Mouse (Mus musculus) liver, embryonic 11.5 days (tissue): Measurements from ENCODE around the gene Mrpl42. TPM values are rescaled to one million over a fixed set of nuclear protein-coding genes. Genes with fewer than 3 reads are reported as not detected.
"Not testable (repeated sequence)": the region's sequence is repeated elsewhere in the genome, so short reads cannot be mapped to it uniquely, and the experiment has no call there.

Experiments used
- ATAC-seq: fragments of 200-750 bp; cut with Nextera tagmentation; replicated peaks from 2 replicates; pipeline ENCODE4 v1.8.0; 2017; ENCODE audit warnings: moderate number of reproducible peaks, mild to moderate bottlenecking, moderate TSS enrichment, moderate library complexity; ENCODE audit not compliant: low FRiP score
- DNase-seq: peaks from one replicate; pipeline ENCODE4 v3.0.0-alpha.2; 2017; ENCODE audit warnings: low spot score
- H3K27ac ChIP-seq: fragments of 300-500 bp; sonication (generic); 2 replicates; pipeline ENCODE4 v1.5.1; 2014; ENCODE audit warnings: mild to moderate bottlenecking, low read depth, low read length, control low read depth
- H3K27me3 ChIP-seq: fragments of 300-500 bp; sonication (generic); replicated peaks from 2 replicates; pipeline ENCODE4 v1.6.1; 2014; ENCODE audit warnings: low read length, mixed read lengths; ENCODE audit not compliant: control insufficient read depth, insufficient read depth
- H3K36me3 ChIP-seq: fragments of 300-500 bp; sonication (generic); 2 replicates; pipeline ENCODE4 v1.6.1; 2014; ENCODE audit warnings: mild to moderate bottlenecking, low read length, moderate library complexity, mixed read lengths; ENCODE audit not compliant: control insufficient read depth, insufficient read depth
- H3K4me1 ChIP-seq: fragments of 300-500 bp; sonication (generic); replicated peaks from 2 replicates; pipeline ENCODE4 v1.6.1; 2014; ENCODE audit warnings: low read length, mixed read lengths; ENCODE audit not compliant: control insufficient read depth, insufficient read depth
- H3K4me2 ChIP-seq: fragments of 300-500 bp; sonication (generic); 2 replicates; pipeline ENCODE4 v1.6.1; 2014; ENCODE audit warnings: mild to moderate bottlenecking, control low read depth, moderate library complexity
- H3K4me3 ChIP-seq: fragments of 300-500 bp; sonication (generic); 2 replicates; pipeline ENCODE4 v1.5.1; 2014; ENCODE audit warnings: low read depth, low read length, control low read depth
- H3K9ac ChIP-seq: fragments of 300-500 bp; sonication (generic); 2 replicates; pipeline ENCODE4 v1.6.1; 2014; ENCODE audit warnings: low read depth, low read length, control low read depth
- H3K9me3 ChIP-seq: fragments of 300-500 bp; sonication (generic); 2 replicates; pipeline ENCODE4 v1.6.1; 2016; ENCODE audit warnings: low read length, inconsistent platforms, mixed read lengths; ENCODE audit not compliant: control insufficient read depth
- WGBS: fragments of 180-500 bp; shearing (Covaris S2); extraction: QIAGEN DNeasy Blood & Tissue Kit; methylation state at CpG from one replicate; pipeline ENCODE4 v1.1.7; 2014; 5-methylcytosine and 5-hydroxymethylcytosine counted together
- polyA plus RNA-seq: library from polyadenylated mRNA; unstranded; fragments of >200 nt; fragmentation: Nextera tagmentation; extraction: Ambion mirVana; gene quantifications from 2 replicates; pipeline ENCODE4 v1.2.1, GENCODE M21; 2014

Mrpl42 gene
- polyA plus RNA-seq, result 364 and 391 TPM in 2 replicates

DNA sequence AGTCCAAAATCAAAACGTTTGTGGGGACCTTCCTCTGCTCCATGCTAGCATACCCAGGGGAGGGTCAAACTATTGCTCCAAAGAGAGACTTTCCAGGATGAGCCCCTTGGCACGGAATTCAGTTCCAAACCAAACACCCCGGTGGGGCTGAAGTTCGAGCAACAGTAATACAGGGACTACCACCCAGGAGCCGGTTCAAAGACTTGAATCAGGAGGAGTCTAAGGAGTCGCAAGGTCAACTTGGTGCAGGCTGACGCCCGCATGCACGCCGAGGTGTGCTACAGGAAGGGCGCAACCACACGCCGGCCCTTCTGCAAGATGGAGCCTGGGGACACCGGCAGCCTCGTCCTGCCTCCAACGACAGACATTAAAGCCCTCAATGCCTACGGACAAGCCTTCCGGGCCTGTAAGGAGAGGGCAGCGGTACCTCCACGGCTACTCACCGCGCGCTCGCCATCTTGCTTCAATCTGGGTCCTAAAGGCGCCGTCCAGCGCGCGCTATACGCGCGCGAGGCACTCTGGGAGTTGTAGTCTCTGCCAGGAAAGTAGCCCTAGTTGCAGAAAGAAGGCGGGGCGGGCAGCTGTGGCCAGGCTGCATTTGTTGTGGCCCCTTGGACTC lies at the start of gene Mrpl42:
Gene Mrpl42 (minus strand): TSS at position 478 of the 619 bp plus-strand sequence.
- Histone ChIP-seq H3K27ac (peak within 1 kb of the TSS; percentile 54), H3K27me3 (no peaks in the 10 kb centered on the region), H3K4me3 (peak within 1 kb of the TSS; percentile 83), H3K36me3 (peaks cover 7% of the 10 kb centered on the region), H3K4me1 (peaks cover 8% of the 10 kb centered on the region), H3K9me3 (no peaks in the 10 kb centered on the region), H3K9ac (peak within 1 kb of the TSS; percentile 87), H3K4me2 (peak within 1 kb of the TSS; percentile 87)
- under 1% methylated on average over 35 of the region's 35 CpGs for WGBS
- DNase-seq (peak; percentile 88), ATAC-seq (peak; percentile 95)

DNA sequence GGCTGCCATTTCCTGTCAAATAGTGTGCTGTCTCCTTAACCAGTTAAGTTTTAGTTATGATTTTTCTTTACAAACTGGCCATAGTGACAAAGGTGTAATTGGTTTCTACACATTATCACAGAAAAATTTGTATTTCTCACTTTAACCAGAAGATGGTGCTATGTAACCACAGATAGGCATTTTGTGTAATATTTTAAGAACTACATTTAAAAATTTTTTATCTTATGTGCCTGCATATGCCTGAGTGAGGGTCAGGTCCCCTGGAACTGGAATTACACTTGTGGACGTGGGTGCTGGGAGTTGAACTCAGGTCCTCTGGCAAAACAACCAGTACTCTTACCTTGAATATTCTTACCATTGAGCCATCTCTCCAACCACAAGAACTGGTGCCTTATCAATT lies 48.8 kb upstream of the Mrpl42 start:
- ATAC-seq (no peak), DNase-seq (no peak)
- Histone ChIP-seq H3K9me3 (no peaks in the 10 kb centered on the region), H3K4me1 (no peaks in the 10 kb centered on the region), H3K27ac (no peak overlapping the region), H3K36me3 (peaks cover 18% of the 10 kb centered on the region; the same call in 1 of the 2 replicates), H3K4me2 (no peak overlapping the region), H3K4me3 (no peak overlapping the region), H3K27me3 (no peaks in the 10 kb centered on the region), H3K9ac (no peak overlapping the region)
- WGBS, result 69% methylated on average over 1 of the region's 1 CpGs

DNA sequence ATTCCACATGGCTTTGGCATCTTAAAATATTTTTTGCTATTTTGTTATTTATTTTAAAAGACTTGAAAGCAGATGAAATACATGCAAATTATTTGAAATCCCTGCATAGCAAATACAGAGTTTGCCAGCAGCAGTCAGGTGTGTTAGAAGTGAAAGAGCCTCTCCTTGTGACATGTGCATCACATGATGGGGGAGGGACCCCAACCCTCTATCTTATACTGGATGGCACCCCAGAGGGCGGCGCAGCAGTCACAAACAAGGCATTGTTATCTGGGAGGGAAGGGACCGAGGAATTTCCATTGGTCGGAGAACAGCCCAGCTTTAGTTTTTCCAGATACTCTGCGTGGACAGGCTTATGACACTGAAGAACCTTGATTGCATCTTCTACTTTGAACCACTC lies 47.3 kb upstream of the Mrpl42 start:
- not testable (repeated sequence) for H3K9ac ChIP-seq, H3K27me3 ChIP-seq, DNase-seq, H3K4me1 ChIP-seq, ATAC-seq, H3K4me3 ChIP-seq, H3K27ac ChIP-seq, H3K4me2 ChIP-seq, H3K9me3 ChIP-seq
- H3K36me3 ChIP-seq, result peaks cover 23% of the 10 kb centered on the region; the same call in 1 of the 2 replicates
- 83% methylated on average over 5 of the region's 5 CpGs for WGBS

DNA sequence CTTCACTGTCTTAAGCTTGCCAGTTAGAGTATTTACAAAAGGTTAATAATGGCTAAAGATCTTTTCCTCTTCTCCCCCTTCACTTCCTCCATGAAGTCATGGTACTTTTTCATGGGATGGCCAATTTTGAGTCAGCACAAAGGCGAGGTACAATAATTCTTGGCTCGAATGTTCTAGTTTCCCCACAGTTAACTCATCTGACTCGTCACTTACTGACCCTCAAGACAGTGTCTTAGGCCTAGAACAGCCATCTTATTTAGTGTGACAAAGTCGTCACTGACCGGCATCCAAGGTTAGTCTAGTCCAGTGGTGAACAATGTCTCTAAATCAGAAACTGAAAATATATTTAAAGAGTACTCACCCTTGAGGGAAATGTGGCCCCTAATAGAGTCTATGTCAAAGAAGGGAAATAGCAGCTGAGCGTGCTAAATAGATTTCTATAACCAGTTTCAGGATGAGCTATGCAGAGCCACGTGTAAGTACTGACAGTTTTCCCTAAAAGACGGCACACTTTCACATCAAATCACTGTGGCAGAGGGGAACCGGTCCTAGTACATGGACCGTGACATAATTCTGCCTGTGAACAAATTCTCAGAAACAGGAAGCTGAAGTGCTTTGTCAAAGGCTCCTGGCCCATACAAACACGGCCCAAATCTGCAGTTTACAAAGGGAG lies 46.5 kb upstream of the Mrpl42 start:
- Histone ChIP-seq H3K4me1 (no peaks in the 10 kb centered on the region), H3K36me3 (peaks cover 23% of the 10 kb centered on the region; the same call in 1 of the 2 replicates), H3K27me3 (no peaks in the 10 kb centered on the region), H3K4me3 (no peak overlapping the region), H3K9me3 (no peaks in the 10 kb centered on the region), H3K4me2 (no peak overlapping the region), H3K27ac (no peak overlapping the region), H3K9ac (no peak overlapping the region)
- WGBS, result 84% methylated on average over 11 of the region's 11 CpGs
- ATAC-seq, result no peak
- DNase-seq, result no peak

DNA sequence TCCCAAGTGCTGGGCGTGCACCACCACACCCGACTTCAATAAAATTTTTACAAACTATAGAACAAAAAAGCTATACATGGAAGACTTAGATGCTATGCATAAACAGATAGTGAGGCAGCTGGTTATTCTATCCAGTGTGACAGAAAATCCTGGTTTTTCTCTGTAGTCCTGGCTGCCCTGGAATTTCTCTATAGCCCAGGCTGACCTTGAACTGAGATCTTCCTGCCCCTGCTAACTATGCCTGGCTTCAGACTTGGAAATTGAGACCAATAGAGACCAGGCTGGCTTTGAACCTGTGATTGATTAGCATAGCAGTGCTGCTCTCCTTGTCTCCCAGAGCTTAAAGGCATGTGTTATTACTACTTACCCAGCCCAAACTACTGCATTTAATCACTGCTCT lies 44.4 kb upstream of the Mrpl42 start:
- no peaks in the 10 kb centered on the region for H3K27me3 ChIP-seq
- no peaks in the 10 kb centered on the region for H3K9me3 ChIP-seq
- no peak overlapping the region for H3K4me3 ChIP-seq
- no peak for ATAC-seq
- H3K4me2 ChIP-seq, result no peak overlapping the region
- WGBS, result 89% methylated on average over 2 of the region's 2 CpGs
- H3K27ac ChIP-seq, result no peak overlapping the region
- H3K36me3 ChIP-seq, result peaks cover 23% of the 10 kb centered on the region; the same call in 1 of the 2 replicates
- H3K9ac ChIP-seq, result no peak overlapping the region
- H3K4me1 ChIP-seq, result no peaks in the 10 kb centered on the region
- DNase-seq, result no peak

DNA sequence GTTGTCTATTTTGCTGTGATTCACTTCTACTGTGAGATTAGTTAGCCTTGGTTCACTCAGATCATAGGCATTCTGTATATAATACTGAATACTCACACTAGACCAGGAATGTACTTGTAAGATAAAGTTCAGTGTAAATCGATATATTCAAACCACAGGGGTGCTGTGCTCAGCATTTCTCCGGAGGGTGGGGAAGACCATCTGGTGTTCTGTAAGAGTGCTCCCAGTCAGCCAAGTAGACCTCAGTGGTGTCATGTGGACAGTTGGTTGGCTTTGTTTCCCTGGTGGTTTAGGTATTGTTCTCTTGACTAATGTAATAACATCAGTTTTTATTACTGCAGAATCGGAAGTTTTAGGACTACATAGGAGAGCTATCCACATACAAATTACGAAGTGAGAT lies 43.3 kb upstream of the Mrpl42 start:
- no peak overlapping the region for H3K4me2 ChIP-seq
- no peaks in the 10 kb centered on the region for H3K4me1 ChIP-seq
- no peak overlapping the region for H3K9ac ChIP-seq
- H3K27me3 ChIP-seq, result no peaks in the 10 kb centered on the region
- DNase-seq, result no peak
- WGBS, result 81% methylated on average over 4 of the region's 4 CpGs
- no peak overlapping the region for H3K27ac ChIP-seq
- peaks cover 15% of the 10 kb centered on the region; the same call in 1 of the 2 replicates for H3K36me3 ChIP-seq
- ATAC-seq, result no peak
- H3K4me3 ChIP-seq, result no peak overlapping the region
- no peaks in the 10 kb centered on the region for H3K9me3 ChIP-seq

DNA sequence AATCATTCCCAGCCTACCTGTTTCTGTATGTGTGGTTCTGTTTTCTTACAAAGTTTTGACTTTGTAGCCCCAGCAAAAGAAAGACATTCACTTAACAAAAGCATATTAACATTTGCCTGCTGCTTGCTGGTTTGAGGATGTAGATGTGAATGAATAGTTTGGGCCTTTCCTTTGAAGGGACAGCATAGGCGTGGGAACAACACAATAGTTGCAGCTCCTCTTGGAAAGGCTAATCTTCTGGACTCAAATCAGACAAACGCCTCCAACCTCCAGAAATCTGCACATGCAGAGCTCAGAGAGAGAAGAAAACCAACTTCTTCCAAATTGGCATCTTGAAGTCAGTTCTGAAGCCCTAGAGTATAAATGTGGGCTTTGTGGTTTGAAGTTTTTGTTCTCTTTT lies 42.9 kb upstream of the Mrpl42 start:
- WGBS, result 85% methylated on average over 2 of the region's 2 CpGs

DNA sequence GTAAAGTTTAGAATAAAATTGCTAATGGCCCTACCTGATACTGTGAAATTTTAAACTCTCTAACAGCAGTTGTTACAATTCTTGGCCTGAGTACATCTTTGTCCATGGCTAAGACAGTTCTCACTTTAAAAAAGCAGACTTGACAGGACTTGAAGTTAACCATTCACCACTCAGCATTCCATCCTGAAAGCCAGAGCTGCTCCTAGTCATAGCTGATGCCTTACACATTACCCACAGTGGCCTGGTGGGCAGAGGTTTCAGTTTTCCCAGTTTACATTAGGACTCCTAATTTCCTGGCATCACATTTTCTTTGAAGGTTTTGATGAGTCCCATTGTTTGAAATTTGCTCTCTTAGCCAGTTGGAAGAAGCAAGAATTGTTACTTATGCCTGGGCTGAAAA lies 42.3 kb upstream of the Mrpl42 start:
- no peaks in the 10 kb centered on the region for H3K27me3 ChIP-seq
- H3K4me1 ChIP-seq, result no peaks in the 10 kb centered on the region
- H3K36me3 ChIP-seq, result peaks cover 13% of the 10 kb centered on the region; the same call in 1 of the 2 replicates
- no peak overlapping the region for H3K4me3 ChIP-seq
- ATAC-seq (no peak), DNase-seq (no peak)
- no peaks in the 10 kb centered on the region for H3K9me3 ChIP-seq
- no peak overlapping the region for H3K27ac ChIP-seq
- no peak overlapping the region for H3K4me2 ChIP-seq
- H3K9ac ChIP-seq, result no peak overlapping the region

More for the DNA sequence above, 42.9 kb upstream of the Mrpl42 start:
- Histone ChIP-seq H3K4me1 (no peaks in the 10 kb centered on the region), H3K36me3 (peaks cover 13% of the 10 kb centered on the region; the same call in 1 of the 2 replicates), H3K9me3 (no peaks in the 10 kb centered on the region), H3K4me2 (no peak overlapping the region), H3K27ac (no peak overlapping the region), H3K27me3 (no peaks in the 10 kb centered on the region), H3K4me3 (no peak overlapping the region), H3K9ac (no peak overlapping the region)
- ATAC-seq (no peak), DNase-seq (no peak)

DNA sequence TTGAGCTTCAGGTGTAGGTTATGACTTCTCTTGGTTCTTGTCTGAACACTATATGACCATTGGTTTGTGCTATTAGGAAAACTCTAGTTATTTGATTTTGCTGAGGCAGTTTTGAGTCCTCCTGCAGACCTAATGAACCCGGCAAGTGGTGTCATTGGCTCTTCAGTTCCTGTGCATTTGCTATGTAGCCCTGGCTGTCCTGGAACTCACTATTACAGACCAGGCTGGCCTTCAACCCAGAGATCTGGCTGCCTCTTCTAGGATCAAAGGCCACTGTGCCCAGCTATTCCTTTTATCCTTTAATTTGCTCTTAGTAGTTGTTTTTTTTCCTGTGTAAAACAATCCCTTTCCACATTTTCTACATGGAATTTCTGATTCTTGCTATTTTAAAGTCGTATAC lies 41.6 kb upstream of the Mrpl42 start:
- Histone ChIP-seq H3K4me3 (no peak overlapping the region), H3K36me3 (peaks cover 11% of the 10 kb centered on the region; the same call in 1 of the 2 replicates), H3K27ac (no peak overlapping the region), H3K4me2 (no peak overlapping the region), H3K27me3 (no peaks in the 10 kb centered on the region), H3K9me3 (no peaks in the 10 kb centered on the region), H3K9ac (no peak overlapping the region), H3K4me1 (peaks cover 2% of the 10 kb centered on the region; the same call in 1 of the 2 replicates)
- ATAC-seq, result no peak
- 89% methylated on average over 2 of the region's 2 CpGs for WGBS
- DNase-seq, result no peak
